Mouse (Mus musculus) urinary bladder, adult 2 months (tissue): ENCODE results near the gene Lrrfip1. TPM values are rescaled to one million over a fixed set of nuclear protein-coding genes. Genes with fewer than 3 reads are reported as not detected.

ENCODE experiments used
- DNase-seq: peaks from one replicate; pipeline ENCODE4 v3.0.0; 2022; ENCODE audit warnings: low spot score
- polyA plus RNA-seq: library from polyadenylated mRNA; depleted of rRNA; stranded (reverse); fragments of >200 nt; gene quantifications from 2 replicates; pipeline ENCODE4 v1.2.3, GENCODE M21; 2012; rRNA removed

Lrrfip1 gene
- polyA plus RNA-seq, 1 experiment, result 125 TPM

DNA sequence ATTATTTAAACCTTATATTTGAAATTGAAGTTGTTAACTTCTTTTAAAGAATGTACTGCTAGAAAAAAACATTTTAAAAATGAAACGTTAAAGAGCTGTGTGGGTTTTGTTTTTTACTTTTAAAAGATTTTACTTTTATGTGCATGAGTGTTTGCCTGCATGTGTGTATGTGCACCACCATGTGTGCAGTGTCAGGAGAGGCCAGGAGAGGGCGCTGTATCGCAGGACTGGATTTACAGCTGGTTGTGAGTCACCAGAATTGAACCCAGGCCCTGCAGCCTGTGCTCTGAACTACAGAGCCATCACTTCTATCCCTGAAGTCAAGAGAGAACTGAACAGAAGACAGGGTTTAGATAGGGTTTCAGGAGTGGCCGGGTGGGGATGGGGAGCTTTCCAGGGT is 130.3 kb downstream of the Lrrfip1 start:
- no peak for DNase-seq

DNA sequence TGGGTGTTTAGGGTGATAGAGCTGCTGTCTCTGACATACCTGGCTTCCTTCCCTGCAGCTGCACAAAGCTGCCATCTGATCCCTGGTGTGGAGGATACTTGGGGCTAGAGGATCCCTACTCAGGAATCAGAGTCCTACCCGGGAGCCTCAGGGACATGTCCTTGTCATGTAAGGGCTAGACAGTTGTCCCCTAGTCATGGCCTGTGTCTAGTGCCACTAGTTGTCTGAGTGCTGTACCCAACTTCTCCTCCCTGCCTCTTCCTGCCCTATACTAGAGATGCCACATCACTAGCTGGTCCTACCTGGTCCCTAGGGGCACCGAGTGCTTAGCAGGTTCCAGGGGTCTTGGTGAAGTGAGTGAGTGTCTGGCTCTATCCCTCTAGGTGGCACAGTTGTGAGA is 138.5 kb downstream of the Lrrfip1 start:
- no peak for DNase-seq

DNA sequence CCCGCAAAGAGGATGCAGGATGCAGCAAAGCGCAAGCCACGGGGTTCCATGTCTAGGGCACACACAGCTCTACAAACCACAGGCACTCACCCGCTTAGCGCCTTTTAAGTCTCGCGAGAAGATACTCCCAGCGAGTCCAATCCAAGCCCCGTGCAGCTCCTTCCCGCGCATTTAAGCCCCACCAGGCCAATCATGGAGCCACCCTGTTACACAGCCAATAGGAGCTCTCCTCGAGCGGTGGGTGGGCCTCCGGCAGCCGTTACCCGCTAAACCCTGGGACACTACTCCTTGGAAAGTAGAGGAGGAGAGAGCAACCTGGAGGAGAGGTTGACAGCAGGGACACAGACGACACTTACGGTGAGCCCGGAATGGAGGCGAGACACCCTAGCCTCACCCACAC is 146.3 kb downstream of the Lrrfip1 start, which contains the start of gene Rbm44:
TSS of gene Rbm44 (plus strand) at position 277 of the 400 bp plus-strand sequence.
- no peak for DNase-seq

- DNase-seq, result no peak
Measured at GRCm38 (mm10) chr1:91151509-91151908, 153.0 kb downstream of the Lrrfip1 start.

DNA sequence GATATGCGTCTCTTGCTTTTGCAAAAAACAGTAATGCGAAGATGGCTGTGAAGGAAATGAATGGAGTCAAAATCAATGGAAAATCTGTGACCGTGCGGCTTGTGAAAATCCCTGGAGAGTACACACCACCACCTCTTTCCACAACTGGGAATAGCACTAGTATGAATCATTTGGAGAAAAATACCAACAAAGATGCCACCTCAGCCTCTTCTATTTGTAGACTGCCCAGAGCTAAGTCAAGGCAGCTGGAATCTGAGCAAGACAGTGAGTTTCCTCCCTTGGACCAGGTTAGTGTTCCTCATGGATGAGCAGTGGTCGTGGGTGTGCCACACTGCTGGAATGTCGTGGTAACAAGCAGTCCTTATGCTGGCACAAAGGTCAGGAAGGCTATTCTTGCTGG is 168.3 kb downstream of the Lrrfip1 start:
- no peak for DNase-seq

DNA sequence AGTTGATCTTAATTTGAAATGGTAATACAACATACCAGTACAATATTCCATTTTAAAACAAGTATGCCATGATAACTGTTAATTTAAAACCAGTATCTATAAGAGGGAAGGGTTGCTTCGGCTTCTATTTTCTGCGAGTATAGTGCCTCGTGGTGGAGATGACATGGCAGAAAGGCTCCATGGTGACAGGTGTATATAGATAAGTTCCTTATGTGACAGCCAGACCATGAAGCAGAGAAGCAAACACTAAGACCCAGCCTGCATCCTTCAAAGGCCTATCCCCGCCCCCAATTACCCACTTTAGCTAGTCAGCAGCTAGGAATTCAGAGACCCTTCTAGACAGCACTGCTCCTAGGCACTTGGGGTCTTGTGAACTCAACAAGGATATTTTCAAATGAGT is 170.6 kb downstream of the Lrrfip1 start:
- no peak for DNase-seq

- DNase-seq, result no peak
Measured at GRCm38 (mm10) chr1:91174796-91175195, 176.3 kb downstream of the Lrrfip1 start.

DNA sequence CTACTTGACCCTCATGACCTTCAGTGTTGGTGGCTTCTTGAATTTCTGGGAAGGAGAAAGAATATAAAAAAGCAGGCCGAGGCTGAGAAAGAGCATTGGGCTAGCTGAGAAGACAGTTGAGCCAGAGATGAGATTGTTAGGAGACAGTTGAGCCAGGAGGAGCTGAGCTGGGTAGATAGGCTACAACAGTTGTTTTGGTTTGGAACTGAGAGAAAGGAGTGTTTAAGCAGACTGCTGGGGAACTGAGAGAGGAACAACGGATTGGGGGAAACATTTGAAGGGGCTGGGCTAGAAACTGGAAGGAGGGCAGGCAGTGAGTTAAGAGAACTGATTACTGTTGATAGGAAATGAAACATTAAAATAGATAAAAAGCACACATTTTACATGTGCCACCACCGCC is 177.5 kb downstream of the Lrrfip1 start:
- no peak for DNase-seq

DNA sequence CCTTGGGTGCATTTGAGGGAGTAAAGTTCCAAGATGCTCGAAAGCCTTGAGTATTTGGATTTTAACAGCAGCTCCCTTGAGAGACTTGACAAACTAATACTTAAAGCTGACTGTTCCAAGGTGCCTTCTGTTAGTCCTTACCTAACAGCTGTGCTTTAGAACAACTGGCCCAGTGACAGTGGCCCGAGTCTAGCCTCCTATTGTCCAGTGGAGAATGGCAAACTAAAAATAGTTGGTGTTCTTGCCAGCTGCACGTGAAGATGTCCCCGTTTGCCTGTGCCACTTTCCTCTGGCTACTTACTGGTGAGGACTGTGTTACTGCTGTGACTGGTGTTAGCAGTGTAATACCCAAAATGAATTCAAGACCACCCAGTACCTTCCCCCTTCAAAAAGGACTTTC is 178.3 kb downstream of the Lrrfip1 start:
- DNase-seq, result no peak

Other genes starting within 250 kb of the Lrrfip1 start
- 235 and 273 TPM in 2 replicates for gene Col6a3, start 154.8 kb upstream of the Lrrfip1 start, polyA plus RNA-seq
- 6.0 and 7.2 TPM in 2 replicates for gene Mlph, start 83.7 kb upstream of the Lrrfip1 start, polyA plus RNA-seq
- not detected in 2 replicates for gene Prlh, start 45.6 kb upstream of the Lrrfip1 start, polyA plus RNA-seq
- gene Rab17, start 29.1 kb upstream of the Lrrfip1 start, polyA plus RNA-seq, result 4.2 and 6.0 TPM in 2 replicates
- 0.04 and 0.12 TPM in 2 replicates for gene Rbm44, start 146.4 kb downstream of the Lrrfip1 start, polyA plus RNA-seq
- 5.2 and 6.4 TPM in 2 replicates for gene Ramp1, start 181.1 kb downstream of the Lrrfip1 start, polyA plus RNA-seq